Mouse (Mus musculus) ES-CJ7 (cell line): ENCODE results near the gene Vmn1r52.
"Not testable (repeated sequence)": the region's sequence is repeated elsewhere in the genome, so short reads cannot be mapped to it uniquely, and the experiment has no call there.

Experiments
- DNase-seq: peaks from one replicate; pipeline ENCODE4 v3.0.0; 2011; ENCODE audit warnings: low read depth, low spot score

Gene Vmn1r52

GRCm38 (mm10) chr6:90174508-90174907 is at the start of gene Vmn1r52:
Gene Vmn1r52, plus strand, starts transcription at chr6:90174808.
- no peak for DNase-seq

DNA sequence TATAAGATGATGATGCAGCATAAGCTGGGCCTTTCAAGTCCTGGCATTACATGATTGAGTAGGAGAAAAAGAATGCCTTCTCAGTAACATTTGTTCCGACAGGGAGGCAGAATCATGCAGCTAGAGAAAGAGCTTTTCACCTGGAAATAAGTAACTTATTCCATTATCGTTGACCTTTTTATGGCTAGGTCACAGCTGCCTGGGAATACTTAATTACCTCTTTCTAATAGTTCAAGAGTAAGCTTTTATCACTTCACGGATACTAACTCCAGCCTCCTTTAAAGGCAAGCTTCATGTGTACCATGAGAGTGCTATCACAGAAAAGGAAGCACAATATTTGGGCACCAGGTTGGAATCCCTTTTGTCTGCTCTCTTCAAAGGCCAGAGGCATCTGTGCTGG is 14.5 kb upstream of the Vmn1r52 start:
- no peak for DNase-seq

DNA sequence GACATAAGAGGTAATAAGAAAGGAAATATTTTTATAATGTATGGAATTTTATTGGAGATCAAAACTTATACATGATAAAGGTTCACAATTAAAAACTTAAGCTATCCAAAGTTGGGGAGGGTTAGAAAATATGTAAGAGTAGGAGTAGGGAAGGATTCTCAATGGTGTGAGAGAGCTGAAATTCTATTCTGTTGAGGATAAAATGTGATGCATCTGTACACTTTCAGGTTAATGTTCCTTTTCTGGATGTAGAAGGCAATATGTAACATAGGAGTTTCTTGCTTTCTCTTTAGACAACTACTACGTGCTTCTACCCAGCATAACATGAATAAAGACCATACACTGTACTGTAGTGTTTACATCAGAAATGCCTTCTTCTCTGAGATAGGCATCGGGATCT is 27.9 kb downstream of the Vmn1r52 start, which contains the start of gene V1ra8:
V1ra8 (plus strand) TSS at position 301 of the 400 bp plus-strand sequence.
- DNase-seq: not testable (repeated sequence)

DNA sequence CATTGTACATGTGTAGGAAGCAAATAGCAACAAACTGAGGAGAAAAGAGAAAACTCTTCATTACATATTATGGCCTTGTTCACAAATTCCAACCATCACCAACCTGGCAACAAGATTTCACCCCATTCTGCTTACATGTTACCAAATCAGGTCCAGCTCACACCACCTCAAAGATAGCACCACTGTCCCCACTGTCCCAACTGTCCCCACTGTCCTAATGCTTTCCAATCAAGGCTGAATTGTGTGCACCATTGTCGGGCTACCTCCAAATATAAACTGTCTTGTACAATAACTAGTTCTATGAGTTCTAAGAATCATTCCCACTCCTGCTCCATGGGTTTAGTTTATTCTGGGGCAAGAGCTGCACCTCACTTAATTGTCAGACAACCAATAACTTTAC is 49.7 kb downstream of the Vmn1r52 start, which contains the start of gene Vmn1r53:
Vmn1r53 (minus strand) TSS at position 101 of the 400 bp plus-strand sequence.
- DNase-seq: no peak
